Mouse (Mus musculus) heart, postnatal 4 days (tissue): ENCODE measurements around the gene Rdh12. TPM values are rescaled to one million over a fixed set of nuclear protein-coding genes. Genes with fewer than 3 reads are reported as not detected.

Experiments
- DNase-seq: peaks from one replicate; pipeline ENCODE4 v3.0.0; 2021
- total RNA-seq, 2 experiments: library from RNA; stranded (reverse); gene quantifications; 2 replicates each; pipeline ENCODE4 v1.2.3; 2021

Rdh12 gene
- total RNA-seq, 2 experiments from 2014 or later, result not detected

GRCm38 (mm10) chr12:79253294-79254053, 44.8 kb downstream of the Rdh12 start:
- no peak for DNase-seq

- no peak for DNase-seq
Observed at GRCm38 (mm10) chr12:79254975-79255374, 46.3 kb downstream of the Rdh12 start.

- DNase-seq, result no peak
Observed at GRCm38 (mm10) chr12:79260154-79260553, 51.4 kb downstream of the Rdh12 start.

GRCm38 (mm10) chr12:79261035-79261434, 52.3 kb downstream of the Rdh12 start:
- peak; percentile 42 for DNase-seq

Other genes starting within 250 kb of the Rdh12 start
- gene Tmem229b, start 201.3 kb upstream of the Rdh12 start, total RNA-seq, result 1 to 10 TPM; 3.1 to 3.8 TPM
- gene Plekhh1, start 179.8 kb upstream of the Rdh12 start, total RNA-seq, result 10 to 100 TPM; 10.3 to 13.9 TPM
- 1 to 10 TPM; 3.8 to 4.4 TPM for gene Pigh, start 119.3 kb upstream of the Rdh12 start, total RNA-seq
- not detected for gene Arg2, start 78.1 kb upstream of the Rdh12 start, total RNA-seq
- gene Vti1b, start 36.2 kb upstream of the Rdh12 start, total RNA-seq, result 10 to 100 TPM; 57.5 to 60.4 TPM
- 10 to 100 TPM in 1 of 2 experiments, 1 to 10 TPM in 1; 9.8 to 10.3 TPM for gene Rdh11, start 16.6 kb upstream of the Rdh12 start, total RNA-seq
- gene Zfyve26, start 87.4 kb downstream of the Rdh12 start, total RNA-seq, result 10 to 100 TPM; 16.3 to 18.5 TPM
- gene Rad51b, start 88.4 kb downstream of the Rdh12 start, total RNA-seq, result 1 to 10 TPM; 3.4 to 4.3 TPM